Mouse (Mus musculus): ENCODE measurements at regions not wholly inside any gene's neighbourhood (a gene's known extent, or its start where the extent isn't known, plus 50 kb on each side); places are given as distances from the start of the nearest gene placed in this dataset.
A peak's percentile ranks its signal among the peaks of the same experiment; 100 is the strongest.

DNA sequence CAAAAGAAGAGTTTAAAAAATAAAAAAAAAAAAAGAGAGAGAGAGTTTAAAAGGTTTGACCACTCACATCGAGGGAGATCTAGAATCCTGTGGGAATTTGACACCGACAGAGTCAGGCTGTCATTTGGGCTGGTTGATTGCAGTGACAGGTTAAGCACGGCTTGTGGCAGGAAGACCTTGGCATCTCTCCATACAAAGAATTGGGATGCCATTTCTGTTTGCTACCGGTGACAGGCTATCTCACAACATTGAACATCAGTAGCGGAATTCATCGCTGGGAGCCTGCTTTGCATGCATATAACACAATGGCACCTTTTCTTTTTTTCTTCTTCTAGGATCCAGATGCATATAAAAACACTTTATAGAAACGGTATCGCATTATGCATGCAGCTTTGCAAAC lies 53.7 kb upstream of the Gm26657 start:
- no peak for DNase-seq (ENCODE audit: low spot score in 2 of 2)

DNA sequence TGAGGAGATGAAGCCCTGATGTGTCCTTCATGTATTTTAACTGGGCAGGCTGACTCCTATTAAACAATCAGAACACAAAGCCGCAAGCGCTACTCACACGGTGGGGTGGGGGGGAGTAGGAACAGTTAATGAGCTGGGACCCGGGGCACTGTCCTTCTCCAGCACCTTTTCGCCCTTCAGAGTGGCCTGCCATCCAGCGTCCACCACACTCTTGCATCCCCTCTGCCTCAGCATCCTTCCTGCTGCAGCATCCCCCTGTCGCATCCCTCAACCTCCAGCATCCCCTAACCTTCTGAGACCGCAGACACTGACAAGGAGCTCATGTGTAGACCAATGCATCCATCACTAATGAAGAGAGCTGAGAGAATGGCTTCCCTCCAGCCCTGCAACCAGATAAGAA lies 54.2 kb upstream of the Gm26657 start:
- DNase-seq (ENCODE audit: low spot score in 2 of 2): no peak

DNA sequence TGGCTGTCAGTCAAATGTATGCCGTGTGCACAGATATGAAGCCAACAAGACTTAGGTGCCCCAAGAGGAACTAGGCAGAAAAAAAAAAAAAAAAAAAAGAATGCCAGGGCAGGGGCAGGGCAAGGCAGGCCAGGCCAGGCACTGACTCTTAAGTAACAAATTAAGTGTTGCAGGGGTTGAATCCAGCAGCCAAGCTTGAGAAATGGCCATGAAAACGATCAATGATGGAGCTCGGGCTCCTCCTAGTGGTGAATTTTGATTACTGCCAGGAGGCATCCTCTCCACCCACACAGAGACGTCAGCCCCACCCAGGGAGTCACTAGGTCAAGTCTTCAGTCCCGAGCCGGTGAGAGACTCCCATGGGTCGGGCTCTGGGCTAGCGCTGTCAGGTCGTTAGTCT lies 54.7 kb upstream of the Gm26657 start:
- DNase-seq (ENCODE audit: low spot score in 2 of 2): peak; percentile 65 to 81

DNA sequence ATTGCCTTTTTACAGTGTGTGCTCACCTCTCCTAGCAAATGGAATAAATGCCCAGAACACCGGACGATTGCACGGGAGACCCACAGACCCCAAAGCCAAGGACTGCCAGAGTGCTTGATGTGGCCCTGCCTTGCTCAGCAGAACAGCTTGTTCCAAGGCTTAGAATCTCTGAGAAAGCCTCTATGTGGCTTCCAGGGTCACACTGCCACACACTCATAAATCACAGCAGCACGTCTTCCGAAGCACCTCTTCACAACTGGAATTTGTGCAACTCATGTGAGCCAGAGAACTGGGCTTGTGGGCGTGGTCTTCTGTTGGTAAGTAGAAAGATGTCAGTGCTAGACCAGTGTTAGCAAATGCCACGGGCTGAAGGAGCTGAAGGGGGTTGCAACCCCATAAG lies 55.8 kb upstream of the Gm26657 start:
- no peak for DNase-seq (ENCODE audit: low spot score in 2 of 2)

DNA sequence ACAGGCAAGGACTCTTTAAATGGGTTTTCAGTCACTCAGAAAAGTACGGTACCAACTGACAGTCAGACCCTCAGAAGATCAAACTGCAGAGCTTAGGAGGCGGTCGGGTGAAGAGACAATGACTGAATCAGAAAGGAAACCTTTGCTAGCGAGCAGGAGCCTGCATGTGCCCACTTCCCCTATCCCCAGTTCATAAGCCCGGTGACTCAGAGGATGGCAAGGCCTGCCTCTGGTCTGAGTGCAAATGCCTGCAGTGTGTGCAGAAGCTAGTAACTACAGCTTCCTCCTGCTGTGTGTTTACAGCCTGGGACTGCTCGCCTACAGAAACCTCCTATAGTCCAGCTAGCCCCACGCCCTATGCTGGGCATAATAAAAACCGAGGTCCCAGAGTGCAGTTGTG lies 58.7 kb upstream of the Gm26657 start:
- no peak for DNase-seq (ENCODE audit: low spot score in 2 of 2)

DNA sequence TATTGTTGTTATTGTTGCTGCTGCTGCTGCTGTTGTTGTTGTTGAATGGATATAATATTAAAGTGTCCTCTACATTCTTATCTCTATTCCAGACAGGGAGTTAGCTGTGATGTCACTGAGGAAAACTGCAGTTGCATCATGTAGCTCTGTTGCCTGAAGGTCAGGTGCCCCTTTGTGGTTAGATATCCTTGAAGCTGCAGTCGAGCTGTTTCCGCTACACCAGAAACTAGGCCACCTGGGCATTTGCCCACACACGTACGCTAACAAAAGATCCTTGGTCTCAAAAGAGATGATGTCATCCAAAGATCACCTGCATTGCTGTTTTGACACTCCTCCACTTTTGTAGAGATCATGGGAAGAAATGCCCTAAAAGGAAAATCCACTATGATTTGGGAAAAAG lies 66.0 kb upstream of the Gm26657 start:
- peak; percentile 41 to 59 for DNase-seq (ENCODE audit: low spot score in 2 of 2)

DNA sequence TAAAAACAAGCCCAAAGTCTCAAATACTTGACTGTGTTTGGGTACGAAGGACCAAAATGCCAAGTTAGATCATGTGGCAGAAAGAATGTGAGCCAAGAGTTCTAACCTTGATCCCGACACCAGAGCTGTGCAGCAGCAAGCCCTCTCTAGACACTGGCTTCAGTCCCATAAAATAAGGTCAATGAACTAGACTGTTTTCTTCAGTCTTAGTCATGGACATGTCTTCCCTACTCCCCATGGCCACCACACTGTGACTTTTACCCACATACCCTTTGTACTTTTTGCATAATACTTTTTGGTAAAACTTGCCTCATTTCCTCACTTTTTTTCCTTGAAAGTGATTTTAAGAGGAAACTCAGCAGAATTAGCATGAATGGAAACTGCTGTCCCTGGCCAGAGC lies 74.9 kb upstream of the Gm26657 start:
- DNase-seq (ENCODE audit: low spot score in 2 of 2): no peak

DNA sequence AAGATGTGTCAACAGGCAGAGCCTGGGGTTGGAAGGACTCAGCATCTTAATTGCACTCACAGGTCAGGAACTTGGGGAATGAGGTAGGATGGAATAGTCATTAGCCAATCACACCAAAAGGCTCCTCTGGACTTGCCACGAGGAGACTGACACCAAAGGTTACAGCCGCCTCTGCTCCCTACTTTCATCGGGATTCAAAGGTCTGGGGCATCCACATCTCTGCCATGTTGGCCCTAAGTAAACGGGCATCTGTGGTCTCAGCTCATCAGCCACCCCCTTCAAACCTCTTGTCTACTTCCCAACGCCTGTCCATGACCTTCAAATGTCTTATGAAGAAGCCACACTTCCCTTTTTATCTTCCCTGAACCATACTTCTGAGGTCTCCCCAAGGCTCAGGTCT lies 78.1 kb upstream of the Gm26657 start:
- DNase-seq (ENCODE audit: low spot score in 2 of 2): no peak

DNA sequence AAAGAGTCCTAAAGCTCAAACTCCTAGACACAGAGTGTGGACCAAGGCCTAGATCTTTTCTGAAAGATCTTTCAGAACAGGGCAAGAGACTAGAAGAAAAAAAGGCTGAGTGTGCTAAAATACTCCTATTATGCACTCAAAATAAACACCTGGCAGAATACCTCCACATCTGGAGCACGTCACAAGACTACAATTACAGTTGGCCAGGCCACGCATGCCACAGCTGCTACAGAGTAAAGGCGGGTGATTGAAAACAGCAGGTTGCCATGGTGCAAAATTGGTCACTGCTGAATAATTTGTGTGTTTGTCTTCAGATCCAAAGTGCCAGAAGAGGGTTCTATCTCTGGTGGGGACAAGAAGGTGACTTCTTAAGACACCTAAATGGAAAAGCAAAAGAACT lies 82.8 kb upstream of the Gm26657 start:
- DNase-seq (ENCODE audit: low spot score in 2 of 2): no peak

DNA sequence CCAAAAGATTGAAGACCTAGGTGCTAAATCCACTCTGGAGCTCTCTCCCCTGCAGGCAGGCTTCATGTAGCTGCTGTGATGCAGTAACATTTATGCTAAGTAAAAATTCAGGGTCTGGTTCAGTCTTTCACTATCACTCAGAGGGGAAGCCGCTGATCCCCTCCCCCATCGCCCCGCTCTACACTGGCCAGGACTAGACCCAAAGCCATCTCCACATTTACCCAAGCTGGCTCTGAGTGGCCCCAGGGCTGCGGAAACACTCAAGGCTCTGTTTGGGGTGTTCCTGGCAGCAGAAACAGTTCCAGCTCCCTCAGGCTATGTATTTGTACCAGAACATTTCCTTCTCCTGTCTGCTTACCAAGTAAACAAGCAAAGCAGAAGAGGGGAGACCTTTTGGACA lies 85.5 kb upstream of the Gm26657 start:
- DNase-seq (ENCODE audit: low spot score in 2 of 2): no peak

DNA sequence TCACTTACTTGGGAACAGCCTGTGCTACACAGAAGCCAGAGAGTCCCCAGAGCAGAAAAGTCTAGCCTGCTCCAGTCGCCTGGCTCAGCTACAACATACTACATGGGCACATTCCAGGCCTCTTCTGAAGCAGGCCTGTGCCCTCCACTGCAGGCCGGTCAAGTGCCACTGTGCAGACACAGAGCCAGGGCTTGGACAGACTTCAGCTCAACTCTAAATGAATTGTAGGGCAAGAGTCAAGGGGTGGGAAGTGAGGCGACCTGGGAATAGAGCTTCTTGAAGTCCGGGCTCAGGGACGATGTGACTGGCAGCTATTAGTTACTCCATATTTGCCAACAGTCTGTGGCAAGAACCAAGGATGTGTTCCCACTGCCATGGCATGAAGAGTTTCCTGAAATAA lies 87.1 kb upstream of the Gm26657 start:
- no peak for DNase-seq (ENCODE audit: low spot score in 2 of 2)

DNA sequence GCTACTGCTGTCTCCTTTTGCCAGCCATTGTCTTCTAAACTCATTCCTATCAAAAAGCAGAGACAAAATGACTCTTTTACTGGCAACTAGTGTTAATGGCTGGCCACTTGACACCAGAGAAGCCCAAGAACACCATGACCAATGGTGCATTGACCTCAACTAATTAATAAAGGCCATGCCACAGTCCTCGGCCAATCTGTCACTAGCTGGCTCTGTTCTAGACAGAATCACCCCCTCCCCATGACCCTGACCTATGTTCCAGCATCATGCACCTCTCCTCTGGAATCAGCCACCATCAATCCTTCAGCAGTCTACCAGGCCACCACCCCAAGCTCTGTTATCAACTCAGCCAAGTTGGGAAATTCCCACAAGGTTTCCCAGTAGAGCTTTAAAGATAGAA lies 90.1 kb upstream of the Gm26657 start:
- no peak for DNase-seq (ENCODE audit: low spot score in 2 of 2)

DNA sequence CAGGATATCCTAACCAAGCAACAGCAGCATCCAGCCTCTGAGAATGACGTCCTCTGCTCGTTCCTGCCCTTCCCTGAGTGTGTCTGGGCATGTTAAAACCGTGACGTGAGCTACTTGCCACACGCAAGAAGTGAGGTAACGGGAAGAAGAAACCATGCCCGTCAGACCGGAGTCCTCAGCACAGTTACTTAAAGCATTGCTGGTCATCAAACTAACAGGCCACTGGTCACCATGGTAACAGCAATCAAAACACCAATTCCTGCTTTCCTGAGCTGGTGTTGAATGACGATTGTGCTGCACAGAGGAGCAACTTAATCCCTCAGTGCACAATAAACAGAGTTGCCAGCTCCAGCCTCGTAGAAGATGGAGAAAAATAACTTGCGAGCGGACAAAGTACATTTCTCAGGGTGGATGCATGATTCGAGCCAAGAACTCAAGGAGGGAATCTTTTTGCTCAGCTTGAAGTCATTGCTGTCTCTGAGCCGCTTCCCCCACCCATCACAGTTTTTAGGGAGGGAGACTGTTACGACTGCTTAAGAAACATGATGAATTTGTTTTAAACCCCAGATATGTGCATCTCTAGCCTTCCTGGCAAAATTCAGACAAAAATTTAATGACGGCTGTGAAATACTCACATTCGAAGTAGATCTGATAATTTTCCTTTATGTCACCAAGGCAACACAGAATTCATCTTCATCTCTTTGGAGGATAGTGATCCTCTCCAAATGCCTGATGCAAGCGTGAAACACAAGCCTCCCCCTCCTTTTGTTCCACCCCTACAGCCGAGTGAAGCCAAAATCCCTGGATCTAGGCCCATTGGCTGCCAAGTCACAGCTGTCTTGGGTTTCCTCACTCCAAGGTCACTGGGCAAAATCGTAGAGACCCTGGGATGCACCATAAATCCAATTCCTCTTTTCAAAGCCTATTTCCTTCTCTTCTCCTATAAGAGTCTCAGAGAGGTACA lies 95.6 kb upstream of the Gm26657 start:
- no peak for DNase-seq (ENCODE audit: low spot score in 2 of 2)

DNA sequence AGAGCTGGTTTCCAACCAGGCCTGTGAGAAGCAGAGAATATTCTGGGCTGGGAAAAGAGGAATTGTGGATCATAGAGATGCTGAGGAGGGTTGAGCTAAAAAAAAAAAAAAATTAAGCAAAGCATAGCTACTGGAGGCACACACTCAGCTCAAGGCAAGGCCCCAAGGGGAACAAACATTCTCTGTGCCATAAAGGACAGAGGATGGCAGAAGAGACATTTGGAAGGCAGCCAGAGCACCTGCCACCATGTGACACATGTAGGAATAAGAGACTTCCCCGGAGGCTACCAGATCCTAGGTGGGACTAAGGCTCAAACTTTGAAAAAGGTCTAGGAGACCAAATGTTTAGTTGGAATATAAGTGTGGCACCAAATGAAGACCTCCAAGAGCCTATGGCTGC lies 96.4 kb upstream of the Gm26657 start:
- DNase-seq (ENCODE audit: low spot score in 2 of 2): no peak

DNA sequence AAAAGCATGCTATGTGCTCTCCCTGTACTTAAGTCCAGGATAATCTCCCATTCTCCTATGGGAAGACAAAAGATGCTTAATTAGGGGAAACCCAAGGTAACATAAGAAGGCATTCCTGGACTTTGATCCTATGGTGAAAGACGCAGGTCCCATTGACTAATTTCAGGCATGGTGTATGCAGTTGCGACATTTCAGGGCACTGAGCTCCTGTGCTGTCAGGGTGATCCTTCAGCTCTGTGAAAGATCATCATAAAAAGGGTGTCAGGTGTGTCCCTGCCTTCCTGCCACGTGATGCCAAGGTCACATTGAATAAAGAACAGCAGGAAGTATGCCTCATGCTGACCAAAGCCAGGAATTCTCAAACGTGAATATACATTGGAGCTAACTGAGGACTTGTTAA lies 100.2 kb upstream of the Gm26657 start:
- DNase-seq (ENCODE audit: low spot score in 2 of 2): no peak

DNA sequence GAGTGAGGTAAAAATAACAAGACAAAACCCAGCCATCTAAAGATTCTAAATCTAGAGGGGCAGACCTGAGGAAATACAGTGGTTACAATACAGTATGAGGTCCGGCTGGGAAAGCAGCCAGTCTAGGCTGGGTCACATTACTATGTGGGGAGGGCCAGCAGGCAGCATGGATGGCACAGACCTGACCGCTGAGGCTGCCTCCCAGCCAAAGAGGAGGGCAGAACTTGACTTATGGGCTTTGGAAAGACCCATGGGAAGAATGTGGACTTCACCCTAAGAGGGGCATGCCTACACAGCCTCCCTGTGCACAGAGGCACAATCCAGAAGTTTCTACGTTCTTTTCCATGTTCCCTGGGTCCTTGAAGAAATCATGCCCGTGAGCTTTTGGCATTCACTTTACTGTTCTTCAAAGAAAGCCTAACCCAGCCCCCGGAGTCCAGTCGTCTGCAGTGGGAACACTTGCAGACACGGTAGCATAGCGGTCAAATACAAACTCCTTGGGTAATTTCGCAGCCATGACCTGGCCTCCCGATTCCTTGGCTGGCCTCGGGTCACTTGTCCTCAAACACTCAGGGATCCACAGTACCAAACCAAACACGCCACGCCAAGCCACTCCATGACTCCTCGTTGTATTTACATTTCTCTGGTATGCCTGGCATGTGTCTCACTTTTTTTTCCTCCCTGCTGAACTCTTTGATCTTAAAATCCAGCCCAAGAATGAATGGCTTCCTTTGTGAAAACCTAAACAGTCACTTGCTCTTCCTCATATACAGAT lies 101.0 kb upstream of the Gm26657 start:
- DNase-seq (ENCODE audit: low spot score in 2 of 2): no peak

DNA sequence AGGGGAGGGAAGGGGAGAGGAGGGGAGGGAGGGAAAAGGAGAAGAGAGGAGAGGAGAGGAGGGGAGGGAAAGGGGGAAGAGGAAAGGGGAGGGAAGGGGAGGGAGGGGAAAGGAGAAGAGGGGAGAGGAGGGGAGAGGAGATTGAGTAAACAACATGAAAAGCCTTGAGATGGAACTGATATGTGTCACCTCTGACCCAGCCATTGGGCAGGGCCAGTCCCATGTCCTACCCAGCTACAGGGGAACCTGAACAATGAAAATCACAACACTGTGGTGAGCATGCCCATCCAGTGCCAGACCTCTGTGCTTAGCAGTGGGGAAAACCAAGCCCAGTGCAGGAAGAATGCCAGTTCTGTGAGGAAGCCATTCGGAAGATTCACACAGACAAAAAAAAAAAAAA lies 103.6 kb upstream of the Gm26657 start:
- DNase-seq (ENCODE audit: low spot score in 2 of 2): no peak

DNA sequence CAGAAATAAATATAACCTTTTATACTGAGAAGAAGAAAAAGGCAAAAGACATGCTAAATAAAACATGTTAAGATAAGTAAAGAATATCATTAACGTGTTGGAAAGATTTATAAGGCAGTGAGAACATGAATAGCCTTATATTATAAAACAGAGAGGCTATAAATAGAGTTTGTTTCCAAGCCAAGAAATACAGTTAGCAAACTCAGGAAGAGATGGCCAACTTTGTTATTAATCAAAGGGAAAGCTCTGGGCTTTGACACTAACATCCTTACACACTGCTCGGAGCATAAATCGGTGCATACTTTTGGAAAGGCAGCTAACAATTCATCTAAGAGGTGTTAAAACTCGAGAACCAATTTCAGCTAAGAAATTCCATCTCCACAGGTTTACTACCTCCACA lies 106.3 kb upstream of the Gm26657 start:
- DNase-seq (ENCODE audit: low spot score in 2 of 2): no peak

DNA sequence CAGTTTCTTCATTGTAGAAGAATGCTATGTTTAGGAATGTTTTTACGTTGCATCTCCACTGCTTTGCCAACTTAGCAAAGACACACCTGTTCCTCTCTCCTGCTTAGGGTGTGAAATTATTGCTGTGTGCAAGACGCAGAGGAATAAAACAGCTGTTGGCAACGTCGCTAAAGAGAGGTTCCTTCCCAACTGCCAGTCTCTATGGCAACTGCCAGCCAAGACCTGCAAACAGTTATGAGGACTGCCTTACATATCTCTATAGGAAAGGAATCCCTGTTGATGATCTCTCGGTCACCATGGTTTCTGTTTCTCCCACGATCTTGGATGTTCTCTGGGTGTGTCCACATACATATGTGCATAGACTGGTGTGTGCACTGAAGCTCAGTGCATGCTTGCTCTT lies 109.6 kb upstream of the Gm26657 start:
- DNase-seq (ENCODE audit: low spot score in 2 of 2): no peak

DNA sequence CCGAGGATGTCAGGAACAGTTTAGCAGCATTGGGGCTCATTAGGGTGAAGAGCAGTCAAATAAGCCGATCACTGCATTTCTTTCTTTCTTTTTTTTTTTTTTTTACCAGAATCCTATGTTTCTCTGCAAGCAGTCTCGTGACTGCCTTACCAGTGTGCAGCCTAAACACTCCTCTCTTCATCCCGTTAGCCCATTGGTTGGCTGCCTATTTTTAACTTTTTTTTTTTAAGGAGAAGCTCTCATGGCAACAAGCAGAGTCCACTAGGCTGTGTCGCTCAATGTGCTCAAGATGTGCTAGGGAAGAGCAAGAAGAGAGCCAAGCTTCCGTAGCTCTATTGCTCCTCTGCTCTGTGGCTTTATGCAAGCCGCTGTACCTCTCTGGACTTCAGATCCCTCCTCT lies 112.7 kb upstream of the Gm26657 start:
- DNase-seq (ENCODE audit: low spot score in 2 of 2): no peak

DNA sequence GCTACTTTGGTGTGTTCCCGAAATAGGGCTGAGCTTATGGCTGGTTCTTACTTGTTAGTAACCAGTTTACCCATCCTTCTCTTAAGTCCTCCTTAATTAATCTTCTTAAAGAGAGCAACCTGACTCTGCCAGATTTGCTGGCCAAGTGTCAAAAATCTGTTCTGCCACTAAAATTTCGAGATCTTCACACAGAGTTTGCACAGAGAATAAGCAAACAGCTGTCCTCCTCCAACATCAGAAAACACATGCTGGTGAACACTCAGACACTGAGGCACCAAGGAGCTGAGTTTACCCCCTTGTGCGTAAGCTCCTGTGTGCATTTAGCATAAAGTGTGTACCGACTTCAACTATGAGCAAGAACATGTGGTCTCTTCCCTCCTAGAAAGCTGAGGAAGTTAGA lies 118.1 kb upstream of the Gm26657 start:
- DNase-seq (ENCODE audit: low spot score in 2 of 2): no peak

DNA sequence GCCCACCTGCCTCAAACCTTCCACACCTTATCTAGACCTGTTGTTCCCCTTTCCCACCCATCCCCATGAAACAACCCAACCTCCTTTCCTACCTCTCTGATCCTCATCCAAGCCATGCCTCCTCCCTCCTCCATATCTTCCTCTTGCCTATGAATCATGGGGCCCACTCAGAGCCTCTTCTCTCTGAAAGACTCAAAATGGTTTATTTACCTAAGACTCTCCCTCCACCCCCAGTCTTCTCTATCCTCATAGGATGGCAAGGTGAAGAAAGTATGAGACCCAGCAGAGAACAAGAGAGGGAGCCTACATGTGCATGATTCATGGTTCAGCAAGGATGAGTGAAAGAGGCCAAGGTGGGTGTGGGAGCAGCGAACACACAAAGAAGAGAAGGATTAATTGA lies 118.5 kb upstream of the Gm26657 start:
- DNase-seq (ENCODE audit: low spot score in 2 of 2): no peak

DNA sequence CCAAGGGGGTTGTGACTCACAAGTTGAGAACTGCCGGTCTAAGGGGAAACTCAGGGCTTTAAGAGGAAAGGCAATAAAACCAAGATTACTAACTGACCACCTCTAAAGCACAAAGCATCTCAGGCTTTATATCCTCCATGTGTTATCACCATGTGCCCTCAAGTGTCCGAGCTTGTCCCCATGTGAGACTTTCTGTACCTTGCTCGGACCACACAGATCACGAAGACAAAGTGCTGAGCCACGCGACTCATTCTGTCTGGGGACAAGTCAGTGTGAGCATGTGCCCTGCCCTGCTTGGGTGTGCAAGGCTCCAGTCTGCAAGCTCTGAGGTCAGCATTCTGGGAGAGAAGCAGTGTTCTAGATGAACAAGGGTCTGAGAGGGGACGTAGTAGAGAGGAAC lies 119.2 kb upstream of the Gm26657 start:
- no peak for DNase-seq (ENCODE audit: low spot score in 2 of 2)

Data from thymus, postnatal 10 days (tissue).